Mouse (Mus musculus): ENCODE measurements at regions not wholly inside any gene's neighbourhood (a gene's known extent, or its start where the extent isn't known, plus 50 kb on each side); places are given as distances from the start of the nearest gene placed in this dataset.

DNA sequence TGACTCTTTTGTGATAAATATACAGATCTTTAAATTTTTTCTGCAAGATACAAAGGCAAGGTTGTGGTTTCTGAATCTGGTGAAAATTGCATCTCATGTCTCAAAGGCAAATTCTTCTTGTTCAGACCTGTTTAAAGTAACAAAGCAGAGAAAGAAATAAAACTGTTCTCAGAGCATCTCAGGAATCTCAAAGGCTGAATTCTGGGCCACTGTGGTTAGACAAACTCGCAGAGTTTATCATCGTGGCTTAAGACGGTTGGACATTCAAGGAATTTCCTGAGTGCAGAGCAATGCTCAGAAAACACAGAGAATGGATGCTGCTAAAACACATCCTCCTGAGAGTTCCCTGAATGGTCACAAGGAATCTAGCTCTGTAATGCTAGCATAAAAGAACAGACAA, 429.5 kb upstream of the Pbx1 start:
- DNase-seq (ENCODE audit: low read depth, low spot score): peak; percentile 6

DNA sequence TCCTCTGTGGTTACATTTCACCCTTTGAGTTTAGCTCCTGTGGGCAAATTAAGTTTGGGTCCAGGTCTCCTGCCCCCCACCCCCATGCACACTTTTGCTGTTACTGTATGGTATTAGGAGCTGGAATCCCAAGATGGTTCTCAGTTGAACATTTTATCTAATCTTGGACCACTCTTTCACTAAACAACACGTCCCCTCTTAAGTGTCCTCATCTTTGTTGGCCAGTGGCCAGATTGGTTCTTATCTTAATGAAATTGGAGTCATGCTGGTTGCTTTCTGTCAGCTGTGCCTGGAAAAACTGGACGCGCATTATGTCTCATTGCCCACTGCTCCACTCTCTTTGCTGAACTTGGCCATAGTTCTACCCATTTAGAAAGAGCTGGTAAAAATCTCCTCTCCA, 391.1 kb upstream of the Pbx1 start:
- no peak for DNase-seq (ENCODE audit: low read depth, low spot score)

DNA sequence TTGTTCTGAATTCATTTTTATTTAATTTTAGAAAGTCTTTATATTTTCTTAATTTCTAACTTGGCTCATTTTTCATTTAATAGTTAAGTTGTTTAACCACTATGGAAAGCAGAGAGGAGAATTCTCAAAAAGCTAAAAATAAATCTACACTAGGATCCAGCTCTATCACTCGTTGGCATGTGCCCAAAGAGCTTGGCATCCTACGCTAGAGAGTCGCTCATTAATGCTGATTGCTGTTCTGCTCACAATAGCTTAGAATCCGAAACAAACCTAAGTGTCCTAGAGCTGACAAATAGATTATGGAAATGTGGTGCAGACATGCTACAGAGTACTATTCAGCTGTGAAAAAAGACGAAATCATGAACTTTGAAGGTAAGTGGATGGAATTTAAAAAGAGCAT, 386.3 kb upstream of the Pbx1 start:
- DNase-seq (ENCODE audit: low read depth, low spot score): no peak

DNA sequence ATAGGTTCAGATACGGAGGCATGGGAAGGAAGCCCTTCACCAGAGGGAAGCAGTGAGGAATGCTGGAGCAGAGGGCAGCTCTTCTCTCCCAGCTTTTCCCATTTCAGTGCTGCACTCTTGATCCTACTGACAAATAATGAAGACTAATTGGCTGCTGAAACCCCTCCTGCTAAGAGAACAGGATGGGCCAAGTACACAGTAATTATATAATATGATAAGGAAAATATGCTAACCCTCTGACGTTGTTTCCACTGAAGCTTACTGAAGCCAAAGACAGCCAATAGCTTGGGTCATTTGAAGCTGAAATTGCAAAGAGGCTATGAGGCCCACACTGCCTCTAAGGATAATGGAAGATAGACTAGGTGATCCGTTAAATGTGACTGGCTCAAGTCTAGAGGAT, 375.0 kb upstream of the Pbx1 start:
- no peak for DNase-seq (ENCODE audit: low read depth, low spot score)

DNA sequence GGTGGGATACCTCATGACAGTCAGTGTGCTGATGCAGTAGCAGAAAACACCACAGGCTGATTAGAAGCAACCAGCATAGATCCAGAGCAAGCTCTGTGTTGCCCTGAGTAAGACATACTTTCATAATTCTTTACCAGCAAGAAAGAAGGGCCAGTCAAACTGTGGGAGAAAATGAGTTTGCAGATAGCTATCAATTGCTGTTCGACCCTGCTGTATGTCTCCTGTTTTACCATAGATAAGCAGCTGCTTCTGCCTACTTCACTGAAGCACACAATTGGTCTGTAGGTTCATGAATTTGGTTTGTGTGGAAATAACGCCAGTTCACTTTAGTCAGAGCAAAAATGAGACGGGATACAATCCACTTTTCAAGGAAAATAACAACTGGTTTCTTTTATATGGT, 373.4 kb upstream of the Pbx1 start:
- no peak for DNase-seq (ENCODE audit: low read depth, low spot score)

DNA sequence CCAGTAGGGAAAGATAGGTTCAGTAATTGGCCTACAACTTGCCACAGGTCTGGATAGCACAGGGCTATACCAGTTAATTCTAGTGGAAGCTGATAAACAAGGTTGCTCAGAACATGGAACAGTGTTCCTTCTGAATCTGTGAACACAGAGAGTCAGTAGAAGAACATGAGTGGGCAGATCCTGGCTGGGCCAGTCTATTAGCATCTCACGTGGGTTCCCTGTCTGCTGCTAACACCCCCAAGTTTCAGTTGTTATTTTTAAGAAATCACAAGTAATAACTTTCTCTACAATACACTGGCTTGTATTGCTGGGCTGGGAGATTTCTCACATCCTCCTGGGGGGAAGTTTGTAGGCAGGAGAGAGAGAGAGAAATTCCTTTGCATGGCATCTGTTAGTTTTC, 369.0 kb upstream of the Pbx1 start:
- no peak for DNase-seq (ENCODE audit: low read depth, low spot score)

DNA sequence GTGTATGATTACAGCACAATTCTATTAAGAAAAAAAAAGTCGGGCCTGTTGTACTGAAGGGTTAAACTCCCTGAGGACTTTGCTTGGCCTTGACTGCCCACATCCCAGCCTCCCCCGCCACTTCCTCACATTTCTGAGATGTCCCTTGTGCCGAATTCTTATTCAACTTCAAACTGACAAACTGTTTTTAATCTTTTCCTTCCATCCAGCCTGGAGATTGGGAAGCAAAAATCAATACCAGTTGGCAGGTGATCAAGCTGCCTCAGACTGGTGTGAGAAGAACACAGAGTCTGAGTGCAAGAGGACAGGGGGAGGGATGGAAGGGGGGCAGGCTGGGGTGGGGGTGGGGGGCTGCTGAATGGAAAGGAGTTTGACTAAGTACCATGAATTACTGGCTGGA, 354.7 kb upstream of the Pbx1 start:
- peak; percentile 14 for DNase-seq (ENCODE audit: low read depth, low spot score)

DNA sequence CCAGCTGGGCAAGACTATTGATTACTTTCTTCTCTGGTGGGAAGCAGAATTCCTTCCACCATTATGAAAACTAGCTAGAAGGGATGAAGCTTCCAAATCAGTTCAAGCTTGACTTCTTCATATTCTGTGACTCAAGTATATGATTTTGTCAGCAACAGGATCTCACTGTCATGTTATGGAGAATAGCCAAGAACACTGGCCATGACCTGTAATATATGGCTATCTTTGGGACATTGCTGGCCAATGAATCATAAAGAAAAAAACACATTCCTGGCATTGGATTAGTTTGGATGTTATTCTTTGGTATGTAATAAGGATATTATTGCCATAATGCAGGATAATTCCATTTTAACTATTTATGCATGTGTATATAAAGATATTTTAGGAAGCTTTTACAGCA, 351.8 kb upstream of the Pbx1 start:
- DNase-seq (ENCODE audit: low read depth, low spot score): peak; percentile 81

DNA sequence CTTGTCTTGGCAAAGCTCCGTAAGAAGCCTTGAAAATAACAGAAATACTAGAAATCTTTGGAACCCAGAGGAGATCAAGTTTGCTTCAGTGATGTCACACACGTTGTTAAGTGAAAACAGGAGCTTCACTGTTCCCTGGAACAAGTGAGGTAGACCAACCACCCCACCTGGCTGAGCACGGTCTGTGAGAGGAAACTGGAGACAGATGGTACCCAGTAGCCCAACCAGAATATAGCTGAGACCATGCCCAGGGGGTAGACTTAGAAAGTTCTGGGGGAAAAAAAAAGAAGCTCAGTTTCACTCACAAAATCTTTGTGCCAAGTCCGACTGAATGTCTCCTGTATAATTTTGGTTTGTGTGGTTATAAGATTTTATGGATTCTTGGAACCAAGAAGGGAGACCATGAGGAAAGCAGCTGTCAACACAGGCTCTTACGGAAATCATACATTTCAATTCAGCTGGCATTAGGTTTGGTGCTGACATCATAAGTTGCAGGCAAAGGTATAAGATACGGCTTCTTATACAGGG, 332.4 kb upstream of the Pbx1 start:
- DNase-seq (ENCODE audit: low read depth, low spot score): no peak

DNA sequence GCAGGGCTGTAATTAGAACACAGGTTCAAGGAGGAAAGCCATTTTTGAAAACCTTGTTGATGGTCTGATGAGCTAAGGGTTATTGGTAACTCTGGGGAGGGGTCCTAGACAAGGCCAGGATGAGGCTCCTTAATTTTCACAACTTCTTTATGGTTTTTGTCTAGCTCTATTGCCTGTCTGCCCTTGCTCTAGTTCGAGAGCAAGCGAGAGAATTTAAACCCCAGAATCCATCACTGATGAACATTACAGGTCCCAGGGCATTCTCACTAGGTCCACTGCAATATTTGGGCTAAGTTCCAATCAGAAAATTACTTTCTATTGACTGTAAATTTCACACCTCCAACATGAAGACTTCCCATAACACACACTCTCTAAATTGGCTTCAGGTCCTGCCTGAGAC, 329.0 kb upstream of the Pbx1 start:
- no peak for DNase-seq (ENCODE audit: low read depth, low spot score)

DNA sequence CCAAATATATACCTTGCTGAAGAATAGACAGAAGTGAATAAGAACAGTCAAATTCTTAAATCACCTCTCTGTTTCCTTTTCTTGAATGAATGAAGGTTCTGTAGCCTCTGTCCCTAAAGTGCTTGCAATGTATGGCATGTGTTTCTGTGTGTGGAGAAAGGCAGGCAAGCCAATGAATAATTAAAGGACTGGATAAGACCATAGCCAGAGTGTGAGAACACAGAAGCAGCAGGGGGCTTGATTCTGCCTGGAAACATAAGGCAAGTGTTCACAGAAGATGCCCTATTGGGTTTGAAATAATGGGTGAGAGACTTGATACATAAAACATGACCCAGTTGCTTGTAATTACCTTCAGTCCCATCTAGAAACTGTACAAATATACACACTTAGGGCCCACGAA, 328.2 kb upstream of the Pbx1 start:
- DNase-seq (ENCODE audit: low read depth, low spot score): no peak

DNA sequence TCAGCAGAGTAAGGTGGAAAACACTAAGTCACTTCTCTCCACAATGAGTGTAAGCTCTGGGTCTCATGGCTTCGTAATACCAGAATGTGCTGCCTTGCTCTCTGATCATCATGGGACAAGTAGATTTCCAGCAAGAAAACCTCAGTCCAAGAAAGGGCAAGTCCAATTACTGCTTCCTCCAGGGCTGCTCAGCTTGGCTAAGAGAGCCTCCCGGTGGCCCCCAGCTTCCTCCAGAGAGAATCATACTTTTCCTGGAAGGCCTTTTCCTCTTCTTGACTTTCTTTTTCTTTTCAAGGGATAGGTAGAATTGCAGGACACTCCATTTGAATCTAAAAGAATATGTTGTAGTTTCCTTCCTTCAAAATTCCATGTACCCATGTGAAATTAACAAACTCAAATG, 326.8 kb upstream of the Pbx1 start:
- DNase-seq (ENCODE audit: low read depth, low spot score): peak; percentile 33

DNA sequence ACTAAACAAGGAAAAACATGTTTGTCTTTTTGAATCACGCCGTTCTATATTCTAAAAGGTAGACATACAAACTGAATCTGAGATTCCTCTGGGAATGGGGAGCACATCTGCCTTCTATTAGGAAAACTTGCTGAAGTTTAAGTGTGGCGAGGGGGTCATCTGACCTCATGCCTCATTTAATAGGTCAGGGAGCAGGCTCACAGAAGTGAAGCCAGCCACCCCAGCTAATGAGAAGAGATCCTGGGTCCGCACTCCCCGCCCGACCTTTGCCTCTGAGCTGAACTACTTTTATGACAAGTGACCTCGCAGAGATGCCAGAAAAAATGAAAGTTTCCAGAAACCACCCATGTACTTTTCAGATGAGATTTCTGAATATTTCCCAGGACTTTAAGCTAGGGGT, 322.1 kb upstream of the Pbx1 start:
- DNase-seq (ENCODE audit: low read depth, low spot score): no peak

DNA sequence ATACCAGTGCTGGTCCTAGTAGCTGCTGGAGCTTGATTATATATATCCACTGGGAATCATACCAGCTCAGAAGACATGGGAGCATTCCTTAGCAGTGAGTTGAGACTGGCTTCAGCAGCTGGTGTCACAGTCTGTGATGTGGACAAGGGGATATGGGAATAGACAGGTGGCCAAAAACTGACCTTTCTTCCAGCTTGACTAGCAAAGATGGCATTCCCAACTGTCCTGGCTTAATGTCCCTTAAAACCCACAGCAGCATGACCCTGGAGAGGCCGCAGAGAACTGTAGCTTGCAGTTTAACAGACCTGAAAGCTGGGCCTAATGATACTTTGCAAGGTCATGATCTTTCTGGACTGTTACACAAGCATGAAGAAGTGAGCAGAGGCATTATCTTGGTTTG, 311.4 kb upstream of the Pbx1 start:
- no peak for DNase-seq (ENCODE audit: low read depth, low spot score)

DNA sequence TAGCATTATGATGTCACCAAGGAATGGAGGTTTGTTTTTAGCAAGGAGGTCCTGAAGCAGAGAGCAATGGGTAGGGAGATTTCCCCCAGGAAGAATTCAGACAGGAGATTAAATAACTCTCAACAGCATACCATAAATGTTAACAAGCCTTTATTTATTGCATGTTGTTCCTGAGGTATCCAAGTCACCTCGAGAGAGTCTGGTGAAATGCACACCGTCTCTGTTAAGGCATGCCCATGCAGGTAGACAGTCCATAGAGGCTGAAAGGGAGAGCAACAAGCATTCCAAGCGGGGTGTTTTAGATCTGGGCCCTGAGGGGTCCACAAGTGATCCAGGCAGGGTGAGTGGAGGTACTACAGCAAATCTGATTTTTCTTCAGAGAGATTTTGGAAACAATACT, 305.9 kb upstream of the Pbx1 start:
- DNase-seq (ENCODE audit: low read depth, low spot score): no peak

DNA sequence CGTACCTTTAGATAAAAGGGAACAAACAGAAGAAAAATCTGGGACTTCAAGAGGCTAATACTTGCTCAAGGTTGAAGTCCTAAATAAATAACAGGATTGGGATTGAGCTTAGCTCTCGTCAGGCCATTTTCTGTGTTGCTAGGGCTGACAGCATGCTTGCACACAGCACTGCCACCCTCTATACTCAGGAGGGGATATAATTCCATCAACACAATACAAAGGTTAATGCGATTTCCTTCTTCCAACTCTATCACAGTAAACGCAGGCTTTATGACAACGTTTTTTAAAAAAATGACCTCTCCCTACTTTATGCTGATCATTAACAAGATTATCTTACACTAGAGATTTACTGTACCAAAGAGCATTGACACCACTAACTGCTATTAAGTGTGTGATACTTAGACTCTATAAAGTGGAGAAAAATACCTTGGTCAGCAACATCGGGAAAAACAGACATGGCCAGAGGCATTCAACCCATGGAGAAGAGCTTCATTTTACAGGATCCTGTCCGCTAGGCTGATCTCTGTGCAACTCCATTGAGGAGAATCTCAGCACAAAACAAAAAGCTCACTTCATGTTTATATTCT, 305.3 kb upstream of the Pbx1 start:
- no peak for DNase-seq (ENCODE audit: low read depth, low spot score)

DNA sequence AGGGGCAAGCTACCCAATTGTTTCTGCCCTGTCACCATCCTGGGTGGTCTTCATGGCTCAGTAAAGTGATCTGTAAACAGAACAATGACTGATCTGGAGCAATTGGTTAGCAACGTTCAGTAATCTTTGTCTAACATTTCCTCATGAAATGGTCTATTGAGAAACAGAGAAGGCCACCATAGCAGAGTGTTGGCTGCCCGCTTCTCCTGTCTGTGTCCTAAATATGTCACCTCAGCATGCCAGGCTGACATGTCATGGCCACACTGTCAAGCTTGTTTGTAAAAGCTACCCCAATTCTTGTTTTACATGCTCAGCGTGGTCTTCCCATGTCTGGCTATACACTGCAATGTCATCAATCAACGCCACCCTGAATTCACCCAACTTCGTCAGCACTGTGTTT, 301.0 kb upstream of the Pbx1 start:
- DNase-seq (ENCODE audit: low read depth, low spot score): no peak

DNA sequence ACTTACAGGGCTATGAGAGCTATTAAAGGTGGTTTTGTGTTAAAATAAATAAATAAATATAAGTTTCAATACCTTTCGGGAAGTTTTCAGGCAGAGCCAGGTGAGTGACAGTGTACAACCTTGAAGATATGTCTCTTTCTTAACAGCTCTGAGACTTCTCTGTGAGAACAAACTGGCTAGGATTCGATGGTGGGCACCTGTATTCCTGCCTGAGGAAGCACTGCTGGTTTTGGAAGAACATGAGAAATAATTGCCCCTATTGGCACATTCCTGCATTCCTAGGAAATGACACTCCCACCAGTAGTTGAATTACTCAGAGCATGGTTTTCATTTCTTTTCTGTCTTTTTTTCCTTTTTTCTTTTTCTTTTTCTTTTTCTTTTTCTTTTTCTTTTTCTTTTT, 277.8 kb upstream of the Pbx1 start:
- DNase-seq (ENCODE audit: low read depth, low spot score): peak; percentile 43

DNA sequence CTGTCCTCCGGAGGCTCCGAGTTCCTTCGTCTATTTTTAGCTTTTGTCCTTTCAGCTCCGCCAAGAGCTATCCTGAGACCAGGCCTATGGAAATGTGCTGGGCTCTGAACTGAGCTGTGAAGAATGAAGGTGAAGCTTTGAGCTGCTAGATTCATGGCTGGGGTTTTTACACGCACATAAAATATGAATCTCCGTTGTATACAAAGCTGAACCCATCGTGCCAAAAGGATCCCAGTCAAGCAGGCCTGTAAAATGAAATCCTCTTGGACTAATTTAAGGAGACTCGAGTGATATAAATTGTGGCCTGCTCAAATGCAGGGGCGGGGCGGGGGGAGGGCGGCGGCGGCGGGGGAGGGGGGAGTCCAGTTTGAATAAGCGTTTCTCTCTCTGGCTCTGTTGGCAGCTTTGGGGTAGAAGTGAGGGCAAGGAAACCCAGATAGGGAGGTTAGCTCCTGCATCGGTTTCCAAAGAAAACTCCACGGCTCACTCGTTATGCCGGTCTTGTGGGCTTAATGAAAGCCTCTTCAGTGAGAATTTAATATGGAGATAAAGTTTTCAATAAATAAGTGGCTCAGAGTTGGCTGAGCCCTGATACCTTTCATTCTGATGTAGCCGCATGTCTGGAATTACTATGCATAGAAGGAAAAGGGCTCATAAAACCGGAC, 277.1 kb upstream of the Pbx1 start:
- DNase-seq (ENCODE audit: low read depth, low spot score): no peak

DNA sequence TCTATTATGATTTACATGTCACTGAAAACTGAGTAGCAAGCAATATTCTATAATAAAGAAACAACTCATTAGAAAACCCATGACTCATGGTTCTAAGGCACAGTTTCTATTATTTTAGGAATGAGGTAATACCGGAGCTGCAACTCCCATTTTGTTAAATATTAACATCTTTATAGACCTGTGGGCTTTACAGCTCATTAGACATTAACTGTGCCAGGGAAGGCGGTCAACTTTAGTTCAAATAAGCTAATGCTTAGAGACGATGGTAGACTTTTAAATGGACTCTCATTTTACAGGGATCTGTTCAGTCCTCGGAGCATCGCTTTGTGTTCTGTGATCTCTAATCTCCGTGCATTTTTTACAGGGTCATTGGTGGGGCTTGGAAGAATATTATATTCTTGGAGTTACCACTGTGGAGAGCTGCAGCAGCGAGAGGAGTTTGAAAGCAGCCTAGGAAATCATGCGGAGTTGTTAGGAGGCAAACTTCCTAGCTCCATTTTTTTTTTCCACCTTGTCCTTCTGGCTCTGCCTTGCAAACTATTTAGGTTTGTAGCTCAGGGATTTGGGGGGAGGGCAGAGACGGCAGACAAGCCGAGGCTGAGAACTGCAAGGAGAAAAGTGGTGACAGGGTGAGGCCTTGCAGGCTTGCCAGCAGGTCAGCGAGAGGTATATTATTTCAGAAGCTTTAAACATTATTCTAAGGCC, 276.2 kb upstream of the Pbx1 start:
- DNase-seq (ENCODE audit: low read depth, low spot score): no peak

DNA sequence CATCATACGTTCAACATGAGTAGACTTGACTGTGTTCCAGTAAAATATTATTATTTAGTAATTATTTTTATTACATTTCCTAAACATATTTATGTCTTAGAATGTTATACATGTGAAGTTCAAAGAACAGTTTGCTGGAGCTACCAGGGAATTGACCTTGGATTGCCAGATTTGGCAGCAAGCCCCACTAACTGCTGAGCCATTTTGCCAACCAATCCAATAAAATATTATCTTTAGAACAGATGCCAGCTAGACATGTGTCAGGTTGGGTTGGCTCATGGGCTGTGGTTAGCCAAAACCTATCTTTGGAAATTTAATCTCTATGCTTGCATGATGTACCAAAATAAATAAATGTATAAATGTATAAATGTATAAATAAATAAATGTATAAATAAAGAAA, 265.3 kb upstream of the Pbx1 start:
- DNase-seq (ENCODE audit: low read depth, low spot score): no peak

DNA sequence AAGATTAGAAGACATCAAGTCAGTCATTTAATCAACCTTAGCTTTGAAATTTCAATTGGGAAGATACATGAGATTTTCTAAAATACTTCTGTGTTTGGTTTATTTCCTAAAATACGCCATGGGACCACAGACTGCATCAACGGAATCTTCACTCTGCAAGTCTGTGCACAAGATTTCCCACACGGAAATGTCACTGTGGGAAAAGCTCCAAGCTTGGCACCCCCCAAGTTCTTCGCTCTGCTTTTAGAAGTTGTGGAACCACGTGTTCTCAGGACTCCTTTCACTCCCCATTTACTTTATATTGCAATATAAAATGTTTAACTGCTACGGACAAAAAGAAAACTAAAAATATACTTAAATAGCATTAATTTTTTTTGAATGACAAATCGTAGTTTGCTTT, 254.8 kb upstream of the Pbx1 start:
- DNase-seq (ENCODE audit: low read depth, low spot score): no peak

DNA sequence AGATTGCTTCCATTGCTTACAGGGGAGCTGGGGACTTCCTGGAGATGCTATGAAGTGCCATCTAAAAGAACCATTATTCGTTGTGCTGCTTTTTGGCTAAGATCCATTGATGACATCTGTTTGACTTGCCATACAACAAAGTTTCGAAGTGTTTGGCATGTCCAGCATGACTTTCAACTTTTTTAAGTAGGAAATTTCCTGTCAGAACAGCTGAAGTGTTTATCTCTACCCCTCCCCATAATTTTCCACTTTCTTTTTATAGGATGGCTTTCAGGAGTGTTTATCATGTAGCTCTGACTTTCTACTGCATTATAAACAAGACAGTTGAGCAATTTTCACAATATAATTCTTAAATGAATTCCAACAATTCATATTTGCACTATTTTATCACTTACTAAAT, 253.1 kb upstream of the Pbx1 start:
- no peak for DNase-seq (ENCODE audit: low read depth, low spot score)
